Mouse (Mus musculus): ENCODE data around the gene Zbtb9.

DNA sequence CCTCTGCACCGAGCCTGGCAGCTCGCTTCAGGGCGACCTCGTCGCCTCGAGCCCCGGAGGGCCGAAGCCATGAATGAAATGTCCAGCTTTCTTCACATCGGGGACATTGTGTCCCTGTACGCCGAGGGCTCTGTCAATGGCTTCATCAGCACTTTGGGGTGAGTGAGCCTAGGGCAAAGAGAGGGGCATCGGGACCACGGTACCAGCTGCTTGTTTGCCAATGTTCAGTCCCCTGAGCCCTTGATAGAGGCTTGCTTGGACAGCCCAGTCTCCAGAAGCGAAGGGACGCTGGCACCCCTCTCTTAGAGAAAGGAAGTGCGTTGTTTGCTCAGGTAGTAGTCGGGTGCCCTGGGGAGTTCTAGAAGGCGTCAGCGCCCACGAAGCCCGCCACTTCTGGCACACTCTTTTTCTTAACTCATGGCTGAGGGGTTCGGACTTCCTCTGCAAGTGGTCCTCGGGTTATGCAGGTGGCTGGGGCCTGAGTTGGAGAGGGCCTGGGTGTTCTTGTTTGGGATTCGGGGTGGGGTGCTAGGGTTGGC is 84.6 kb downstream of the Zbtb9 start:
- TF ChIP-seq CTCF (IDR thresholded peaks at IDR 0.05; ENCODE audit: borderline replicate concordance, insufficient read depth, low read length) (no peak), POLR2A (IDR thresholded peaks at IDR 0.05; ENCODE audit: low read depth, low read length) (no peak)

Data from embryonic fibroblast, embryonic 13.5 days (primary cell).